Mouse (Mus musculus) bone marrow macrophage, adult 2 months (primary cell): ENCODE data around the gene Sugct.

Experiments
- CTCF ChIP-seq: IDR thresholded peaks from 2 replicates; pipeline ENCODE4 v1.5.1; 2012; ENCODE audit warnings: low read depth, mild to moderate bottlenecking, low read length, moderate library complexity
- POLR2A ChIP-seq: IDR thresholded peaks from 2 replicates; pipeline ENCODE4 v1.6.1; 2012; ENCODE audit warnings: mild to moderate bottlenecking, low read depth, low read length, borderline replicate concordance

GRCm38 (mm10) chr13:16933600-16933999 is 761.8 kb downstream of the Sugct start:
- TF ChIP-seq CTCF (no peak), POLR2A (no peak)
